Mouse (Mus musculus) cerebellum, adult 2 months (tissue): Measurements from ENCODE around the gene Il17re.

ENCODE experiments used
- CTCF ChIP-seq: fragments of 200-500 bp; IDR thresholded peaks from 2 replicates; pipeline ENCODE4 v1.5.1; 2011; ENCODE audit warnings: low read depth, mild to moderate bottlenecking, control low read depth, low read length, moderate library complexity, borderline replicate concordance; ENCODE audit not compliant: insufficient read depth
- POLR2A ChIP-seq: fragments of 200-500 bp; IDR thresholded peaks from 2 replicates; pipeline ENCODE4 v1.6.1; 2011; ENCODE audit warnings: low read length, control low read depth, borderline replicate concordance; ENCODE audit not compliant: insufficient read depth

DNA sequence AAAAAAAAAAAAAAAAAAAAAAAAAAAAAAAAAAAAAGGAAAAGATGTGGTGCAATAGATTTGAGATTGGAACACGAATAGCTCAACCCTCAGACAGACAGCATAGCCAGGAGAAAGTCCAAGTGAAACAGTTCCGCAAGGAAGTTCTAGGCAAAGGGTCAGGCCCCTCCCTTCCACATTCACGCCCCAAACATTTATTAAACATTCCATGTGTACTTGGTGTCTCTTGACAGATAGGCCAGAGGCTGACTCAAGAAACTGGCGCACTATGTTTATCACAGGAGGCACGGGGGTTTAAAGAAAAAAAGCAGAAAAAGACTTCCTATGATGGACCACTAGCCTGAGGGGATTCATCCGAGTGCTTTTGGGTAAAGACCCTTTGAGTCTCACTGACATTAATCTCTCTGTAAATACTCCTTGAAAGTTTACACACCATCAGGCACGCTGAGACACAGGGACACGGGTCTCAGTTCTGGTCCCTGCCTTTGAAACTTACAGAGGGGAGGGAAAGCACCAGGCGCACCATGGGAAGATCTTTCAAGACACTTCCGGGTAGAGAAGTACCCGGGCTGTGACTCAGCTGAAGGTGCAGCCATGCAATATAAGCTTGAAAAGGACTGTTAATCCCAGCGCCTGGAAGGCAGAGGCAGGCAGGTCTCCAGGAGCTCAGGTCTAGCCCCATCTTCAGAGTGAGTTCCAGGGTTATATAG, 19.4 kb upstream of the Il17re start:
- TF ChIP-seq CTCF (no peak), POLR2A (no peak)
